Mouse (Mus musculus): ENCODE results near the gene Gm20422. TPM values are rescaled to one million over a fixed set of nuclear protein-coding genes. Genes with fewer than 3 reads are reported as not detected.
"Not testable (repeated sequence)": the region's sequence is repeated elsewhere in the genome, so short reads cannot be mapped to it uniquely, and the experiment has no call there.

Gm20422 gene
- total RNA-seq, 2 experiments from 2014 or later = 1.7 to 4.0 TPM

DNA sequence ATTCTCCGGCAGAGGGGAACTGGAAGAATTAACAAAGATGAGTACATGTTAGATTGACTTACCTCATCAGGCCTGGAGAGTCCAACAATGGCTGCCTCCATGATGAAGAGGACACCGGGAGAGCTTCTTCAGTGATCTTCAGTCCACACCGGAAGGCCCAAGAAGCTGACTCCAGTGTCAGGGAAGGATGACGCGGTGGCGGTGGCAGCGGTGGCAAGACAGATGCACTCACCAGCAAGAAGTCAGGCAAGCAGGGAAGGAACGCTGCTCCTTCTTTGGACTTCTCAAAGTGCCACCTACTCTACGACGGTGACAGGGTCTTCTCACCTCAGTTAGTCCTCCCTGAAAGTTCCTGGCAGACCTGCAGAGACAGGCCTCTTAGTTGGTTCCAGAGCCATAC, 64.1 kb downstream of the Gm20422 start, which contains the start of gene Zfp869:
Gene Zfp869, minus strand, starts transcription at position 101 of the 400 bp plus-strand sequence.
- DNase-seq = not testable (repeated sequence)

DNA sequence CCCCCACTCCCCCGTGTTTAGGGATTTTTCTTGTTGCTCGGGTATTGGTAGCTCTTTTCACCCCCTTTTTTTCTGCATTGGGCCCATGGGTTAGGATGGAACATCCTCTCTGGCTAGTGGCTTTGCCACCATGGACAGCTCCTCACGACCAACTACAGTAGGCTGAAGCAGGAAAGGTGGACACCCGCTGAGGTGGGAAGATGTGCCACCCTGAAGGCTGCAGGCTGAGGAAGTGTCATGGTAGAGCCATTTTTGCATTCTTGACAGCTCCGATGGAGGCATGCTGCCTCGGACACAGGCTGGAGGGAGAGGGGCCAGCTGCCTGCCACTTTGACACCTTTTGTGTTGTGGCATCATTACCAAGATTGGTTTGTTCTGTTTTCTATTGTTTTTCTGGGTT, 72.9 kb downstream of the Gm20422 start:
- DNase-seq = no peak

Other genes with a start within 250 kb of the Gm20422 start
- gene Zfp868, start 149.3 kb downstream of the Gm20422 start, total RNA-seq (2021) = 1 to 10 TPM; 6.2 to 7.0 TPM
- 1 to 10 TPM; 1.2 to 1.4 TPM for gene Zfp964, start 120.4 kb downstream of the Gm20422 start, total RNA-seq (2021)
- 10 to 100 TPM; 13.3 to 16.4 TPM for gene Zfp869, start 64.2 kb downstream of the Gm20422 start, total RNA-seq (2021)
- gene Zfp963, start 24.9 kb downstream of the Gm20422 start, total RNA-seq (2021) = 1 to 10 TPM; 2.9 to 3.0 TPM
- 10 to 100 TPM; 12.5 to 12.9 TPM for gene Atp13a1, start 16.3 kb upstream of the Gm20422 start, total RNA-seq (2021)
- gene Zfp866, start 16.3 kb upstream of the Gm20422 start, total RNA-seq (2021) = 10 to 100 TPM; 15.1 to 17.6 TPM
- 1 to 10 TPM; 4.2 to 7.4 TPM for gene Gmip, start 33.8 kb upstream of the Gm20422 start, total RNA-seq (2021)
- under 1 TPM; 0.12 to 0.33 TPM for gene Lpar2, start 47.5 kb upstream of the Gm20422 start, total RNA-seq (2021)
- gene Pbx4, start 57.6 kb upstream of the Gm20422 start, total RNA-seq (2021) = not detected
- 1 to 10 TPM; 1.2 to 1.4 TPM for gene Cilp2, start 112.8 kb upstream of the Gm20422 start, total RNA-seq (2021)
- gene Tssk6, start 127.3 kb upstream of the Gm20422 start, total RNA-seq (2021) = under 1 TPM in 1 of 2 experiments, not detected in 1; 0.25 TPM
- gene Ndufa13, start 127.7 kb upstream of the Gm20422 start, total RNA-seq (2021) = 100 to 1,000 TPM; 455 to 494 TPM
- 10 to 100 TPM; 13.7 to 14.2 TPM for gene Yjefn3, start 127.8 kb upstream of the Gm20422 start, total RNA-seq (2021)
- 10 to 100 TPM; 30.6 to 32.7 TPM for gene Gatad2a, start 221.5 kb upstream of the Gm20422 start, total RNA-seq (2021)